Mouse (Mus musculus): ENCODE results near the gene Psmb9. TPM values are rescaled to one million over a fixed set of nuclear protein-coding genes. Genes with fewer than 3 reads are reported as not detected.
A peak's percentile ranks its signal among the peaks of the same experiment; 100 is the strongest.

Gene Psmb9
- total RNA-seq, 2 experiments from 2014 or later, result 1.8 to 2.2 TPM

DNA sequence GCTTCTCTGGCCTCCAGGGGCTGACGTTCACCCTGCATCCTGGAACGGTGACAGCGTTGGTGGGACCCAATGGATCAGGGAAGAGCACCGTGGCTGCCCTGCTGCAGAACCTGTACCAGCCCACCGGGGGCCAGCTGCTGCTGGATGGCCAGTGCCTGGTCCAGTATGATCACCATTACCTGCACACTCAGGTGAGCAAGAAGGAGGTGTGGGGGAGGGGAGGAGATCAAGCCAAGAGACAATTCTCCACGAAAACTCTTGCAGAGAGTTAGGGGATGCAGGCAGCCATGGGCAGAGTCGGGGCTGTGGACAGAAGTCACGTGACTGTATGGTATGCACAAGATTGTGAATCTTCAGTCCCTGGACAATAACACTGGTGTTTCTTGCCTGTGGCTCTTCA lies 5.9 kb upstream of the Psmb9 start:
- no peak for DNase-seq (ENCODE audit: low spot score in 2 of 2)
- intact Hi-C loops (cut with DNase I), result no loop called here

DNA sequence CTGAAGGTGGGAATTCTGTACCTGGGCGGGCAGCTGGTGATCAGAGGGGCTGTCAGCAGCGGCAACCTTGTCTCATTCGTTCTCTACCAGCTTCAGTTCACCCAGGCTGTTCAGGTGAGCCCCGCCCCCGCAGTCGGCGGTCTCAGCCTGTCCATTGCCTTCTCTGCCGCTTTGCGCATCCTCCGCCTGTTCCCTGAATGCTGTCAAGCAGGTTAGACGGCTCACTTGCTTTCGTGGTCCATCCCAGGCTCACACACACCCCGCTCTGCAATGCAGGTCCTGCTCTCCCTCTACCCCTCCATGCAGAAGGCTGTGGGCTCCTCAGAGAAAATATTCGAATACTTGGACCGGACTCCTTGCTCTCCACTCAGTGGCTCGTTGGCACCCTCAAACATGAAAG lies 5.3 kb upstream of the Psmb9 start:
- intact Hi-C loops (cut with DNase I), result no loop called here
- DNase-seq (ENCODE audit: low spot score in 2 of 2), result no peak

GRCm38 (mm10) chr17:34188986-34189385 lies 1.4 kb upstream of the Psmb9 start:
- no peak for DNase-seq (ENCODE audit: low spot score in 2 of 2)
- intact Hi-C loops (cut with DNase I), result no loop called here

- intact Hi-C loops (cut with DNase I), result no loop called here
- DNase-seq (ENCODE audit: low spot score in 2 of 2), result no peak
Observed at GRCm38 (mm10) chr17:34188010-34188409, 446 bp upstream of the Psmb9 start.

- intact Hi-C loops (cut with DNase I), result no loop called here
- DNase-seq (ENCODE audit: low spot score in 2 of 2), result no peak
Observed at GRCm38 (mm10) chr17:34186885-34187260, 691 bp downstream of the Psmb9 start.

- intact Hi-C loops (cut with DNase I), result no loop called here
Observed at GRCm38 (mm10) chr17:34185526-34185925, 2.0 kb downstream of the Psmb9 start.

DNA sequence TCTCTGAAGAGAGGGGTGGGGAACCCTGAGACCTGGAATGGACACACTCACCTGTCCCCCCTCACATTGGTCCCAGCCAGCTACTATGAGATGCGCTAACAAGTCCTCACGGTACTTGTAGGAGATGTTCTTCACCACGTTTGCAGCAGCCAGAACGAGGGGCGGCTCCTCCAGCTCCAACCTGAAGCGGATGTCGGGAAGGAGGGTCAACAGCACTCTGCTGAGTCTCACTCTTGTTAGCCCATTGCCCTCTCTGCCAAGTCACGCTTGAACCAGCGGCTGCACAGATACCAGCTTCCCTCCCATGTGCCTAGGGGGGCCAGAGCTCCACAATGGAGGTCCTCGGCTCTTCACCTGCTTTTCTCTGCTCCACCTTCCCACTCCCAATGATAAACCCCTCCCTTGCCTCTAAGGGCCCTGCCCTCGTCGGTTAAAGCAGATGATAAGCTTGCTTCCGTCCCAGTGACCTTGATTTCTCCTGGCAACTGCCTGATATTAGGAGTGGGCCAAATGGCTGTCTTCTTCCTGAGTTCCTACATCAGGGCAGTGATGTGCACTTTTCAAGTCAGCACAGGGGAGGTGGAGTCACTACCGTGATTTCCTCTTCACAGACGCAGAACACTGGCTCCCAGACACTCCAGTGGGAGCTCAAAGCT lies 3.9 kb downstream of the Psmb9 start:
- no peak for DNase-seq (ENCODE audit: low spot score in 2 of 2)

More at GRCm38 (mm10) chr17:34185526-34185925, 2.0 kb downstream of the Psmb9 start:
- DNase-seq (ENCODE audit: low spot score in 2 of 2), result no peak

GRCm38 (mm10) chr17:34179913-34180859 lies 7.4 kb downstream of the Psmb9 start:
- intact Hi-C loops (cut with DNase I), result loop anchor here (10.0 kb wide), 1 partner anchor 165 kb away; no protein-coding TSS in a partner anchor

More for the DNA sequence above, 3.9 kb downstream of the Psmb9 start:
- intact Hi-C loops (cut with DNase I), result no loop called here

GRCm38 (mm10) chr17:34179019-34179418 lies 8.5 kb downstream of the Psmb9 start:
- DNase-seq (ENCODE audit: low spot score in 2 of 2), result no peak
- intact Hi-C loops (cut with DNase I), result loop anchor here (10.0 kb wide), 1 partner anchor 166 kb away; no protein-coding TSS in a partner anchor

More at GRCm38 (mm10) chr17:34179913-34180859, 7.4 kb downstream of the Psmb9 start:
- DNase-seq (ENCODE audit: low spot score in 2 of 2), result no peak

GRCm38 (mm10) chr17:34177179-34177578 lies 10.4 kb downstream of the Psmb9 start:
- intact Hi-C loops (cut with DNase I), result loop anchor here (10.0 kb wide), 1 partner anchor 168 kb away; no protein-coding TSS in a partner anchor
- no peak for DNase-seq (ENCODE audit: low spot score in 2 of 2)

DNA sequence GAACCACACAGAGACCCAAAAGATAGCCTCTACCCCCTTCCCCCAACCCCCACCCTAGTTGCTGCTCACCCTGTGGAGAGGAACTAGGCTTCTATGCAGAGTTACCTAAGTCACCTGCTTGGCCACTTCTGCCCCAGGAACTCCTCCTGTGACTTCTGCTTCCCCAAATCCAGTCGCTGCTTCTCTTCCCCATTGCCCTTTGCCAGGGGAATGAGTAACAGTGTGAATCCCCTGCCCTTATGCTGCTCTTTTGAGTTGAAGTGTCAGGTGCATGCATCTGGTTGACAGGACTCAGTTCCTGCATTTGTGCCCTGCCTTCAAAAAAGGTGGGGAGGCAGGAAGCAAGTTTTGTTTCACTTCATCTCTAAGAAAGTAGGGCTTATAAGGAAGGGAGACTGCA lies 13.5 kb downstream of the Psmb9 start:
- intact Hi-C loops (cut with DNase I), result loop anchor here (5.0 to 10.0 kb wide), 2 partner anchors 171 to 238 kb away; no protein-coding TSS in a partner anchor

DNA sequence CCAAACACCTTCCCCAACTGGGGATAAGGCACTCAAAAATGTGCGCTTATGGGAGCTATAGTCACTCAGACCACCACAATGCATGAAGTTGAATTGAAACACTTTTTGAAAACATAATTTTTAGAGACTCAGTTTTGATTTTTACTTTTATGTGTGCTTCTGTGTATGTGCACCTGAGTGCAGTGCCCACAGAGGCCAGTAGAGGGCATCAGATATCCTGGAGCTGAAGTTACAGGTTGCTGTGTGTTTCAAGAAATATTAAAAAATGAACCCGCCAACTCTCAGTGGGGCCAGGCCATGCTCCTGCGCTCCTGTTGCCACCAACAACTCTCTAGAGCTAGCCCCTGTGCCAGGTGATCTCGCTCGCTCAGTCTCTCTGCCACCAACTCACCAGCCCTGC lies 15.0 kb downstream of the Psmb9 start:
- intact Hi-C loops (cut with DNase I), result loop anchor here (5.0 to 10.0 kb wide), 2 partner anchors 172 to 240 kb away; no protein-coding TSS in a partner anchor
- DNase-seq (ENCODE audit: low spot score in 2 of 2), result no peak

More for the DNA sequence above, 13.5 kb downstream of the Psmb9 start:
- DNase-seq (ENCODE audit: low spot score in 2 of 2), result no peak

GRCm38 (mm10) chr17:34170877-34171498 lies 16.6 kb downstream of the Psmb9 start:
- intact Hi-C loops (cut with DNase I), result loop anchor here (2.0 to 10.0 kb wide), 4 partner anchors 34 to 241 kb away; no protein-coding TSS in a partner anchor
- peak; percentile 82 to 90 for DNase-seq (ENCODE audit: low spot score in 2 of 2)

DNA sequence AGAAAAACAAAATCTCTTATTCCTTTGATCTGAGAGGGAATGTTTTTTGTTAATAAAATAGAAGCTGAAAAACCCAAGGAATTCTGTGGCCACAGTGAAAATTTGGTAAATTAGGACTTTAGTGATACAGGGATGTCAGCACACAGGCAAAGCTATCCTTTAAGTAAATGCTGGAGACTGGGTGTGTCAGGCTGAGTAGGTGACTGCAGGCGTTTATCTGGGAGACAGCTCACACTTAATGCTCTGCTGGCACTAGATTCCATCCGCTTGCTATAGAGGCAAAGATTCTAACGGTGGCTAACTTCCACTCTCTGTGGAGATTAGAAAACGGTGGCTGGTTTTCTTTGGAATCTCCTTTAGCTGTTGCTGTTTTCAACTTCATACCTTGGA lies 17.1 kb downstream of the Psmb9 start:
- intact Hi-C loops (cut with DNase I), result loop anchor here (2.0 to 10.0 kb wide), 4 partner anchors 34 to 242 kb away; no protein-coding TSS in a partner anchor
- DNase-seq (ENCODE audit: low spot score in 2 of 2), result no peak

DNA sequence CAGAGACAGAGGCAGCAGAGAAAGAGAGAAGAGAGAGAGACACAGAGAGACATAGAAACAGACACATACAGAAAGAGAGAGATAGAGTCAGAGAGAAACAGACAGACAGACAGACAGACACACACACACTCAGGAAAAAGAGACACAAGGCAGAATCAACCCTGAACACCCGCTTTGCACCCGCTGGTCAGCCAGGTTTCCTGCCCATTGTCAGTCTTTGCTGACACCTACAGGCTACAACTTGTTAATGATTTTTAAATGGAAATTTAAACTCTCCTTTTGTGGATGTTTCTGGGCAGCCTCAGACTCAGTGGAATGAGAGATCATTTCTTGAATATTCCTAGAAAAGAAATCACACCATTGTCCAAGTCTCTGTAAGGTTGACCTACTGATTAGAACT lies 18.3 kb downstream of the Psmb9 start:
- intact Hi-C loops (cut with DNase I), result loop anchor here (1.0 to 2.0 kb wide), 2 partner anchors 68 to 91 kb away; no protein-coding TSS in a partner anchor
- peak; percentile 38 to 48 for DNase-seq (ENCODE audit: low spot score in 2 of 2)

GRCm38 (mm10) chr17:34165033-34165730 lies 22.4 kb downstream of the Psmb9 start:
- intact Hi-C loops (cut with DNase I), result no loop called here
- DNase-seq (ENCODE audit: low spot score in 2 of 2), result no peak

DNA sequence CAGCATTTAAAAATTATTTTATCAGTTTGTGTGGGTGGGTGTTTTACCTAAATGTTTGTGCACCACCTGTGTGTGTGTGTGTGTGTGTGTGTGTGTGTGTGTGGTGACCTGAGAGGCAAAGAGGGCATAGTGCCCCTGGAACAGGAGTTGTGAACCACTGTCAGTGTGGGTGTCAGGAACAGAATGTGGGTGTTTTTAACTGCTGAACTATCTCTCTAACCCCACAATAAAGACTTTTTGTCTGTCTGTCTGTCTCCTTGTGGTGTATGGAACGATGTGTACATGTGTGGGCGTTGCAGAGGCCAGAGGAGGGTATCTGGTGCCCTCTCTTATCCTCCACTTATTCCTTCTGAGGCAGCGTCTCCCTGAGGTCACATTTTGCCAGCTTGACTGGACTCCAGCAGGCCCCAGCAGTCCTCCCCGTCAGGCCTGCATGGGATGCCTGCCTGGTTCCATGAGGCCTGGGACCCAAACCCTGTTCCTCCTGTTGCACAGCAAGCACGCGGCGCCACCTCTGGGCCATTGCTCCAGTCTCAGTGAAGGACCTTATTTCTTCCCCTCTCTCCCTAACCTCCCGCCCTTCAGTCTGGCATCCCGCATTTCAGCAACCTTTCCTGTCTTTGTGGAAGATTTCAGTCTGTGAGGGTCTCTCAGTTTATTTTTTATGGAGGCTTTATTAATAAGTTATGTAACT lies 23.2 kb downstream of the Psmb9 start:
- intact Hi-C loops (cut with DNase I), result no loop called here
- peak in 1 of 2 experiments; percentile 21 for DNase-seq (ENCODE audit: low spot score in 2 of 2)

- no peak for DNase-seq (ENCODE audit: low spot score in 2 of 2)
- intact Hi-C loops (cut with DNase I), result no loop called here
Observed at GRCm38 (mm10) chr17:34155534-34155933, 32.0 kb downstream of the Psmb9 start.
